Mouse (Mus musculus): ENCODE measurements around the gene Rbm20. TPM values are rescaled to one million over a fixed set of nuclear protein-coding genes. Genes with fewer than 3 reads are reported as not detected.

The Rbm20 gene
- total and polyA plus RNA-seq, 3 experiments = 0.36 to 2.6 (median 2.3) TPM

DNA sequence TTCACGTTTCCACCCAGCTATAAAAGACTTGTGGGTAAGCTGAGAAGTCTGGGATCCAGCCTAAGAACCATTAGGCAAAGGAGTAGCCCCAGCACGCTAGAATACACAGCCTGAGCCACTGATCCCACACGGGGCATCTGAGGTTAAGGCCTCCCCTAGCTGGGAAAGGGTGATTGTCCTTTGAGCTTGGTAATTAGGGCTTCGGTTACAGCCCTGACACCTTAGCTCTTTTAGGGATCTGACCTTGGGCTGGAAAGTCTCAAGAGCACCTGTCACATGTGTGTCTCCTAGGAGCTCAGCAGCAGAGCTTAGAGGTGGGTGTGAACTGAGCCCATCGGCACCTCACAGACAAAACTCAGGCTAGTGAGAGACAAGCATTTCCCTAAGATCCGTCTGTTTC is 146.7 kb downstream of the Rbm20 start:
- H3K4me1 ChIP-seq (ENCODE audit: insufficient read depth, low read depth, low read length) = peaks cover 50% of the 10 kb centered on the region
- no peaks in the 10 kb centered on the region for H3K9me3 ChIP-seq (replicated peaks)
- DNase-seq (ENCODE audit: low spot score) = no peak
- TF ChIP-seq GATA1 (IDR thresholded peaks at IDR 0.05; ENCODE audit: borderline replicate concordance, low read length) = no peak
- no peak for TF ChIP-seq GATA2 (IDR thresholded peaks at IDR 0.05; ENCODE audit: borderline replicate concordance, low read depth, low read length)
- TF ChIP-seq CTCF (IDR thresholded peaks at IDR 0.05; ENCODE audit: low read depth, low read length) = no peak
- no peak for TF ChIP-seq POLR2AphosphoS5 (IDR thresholded peaks at IDR 0.05; ENCODE audit: insufficient replicate concordance, low read depth, low read length)
- no peak for TF ChIP-seq TAL1 (conservative IDR thresholded peaks at IDR 0.05; ENCODE audit: low read depth, low read length)
- no peak for ATAC-seq (ENCODE audit: extremely low read depth, insufficient number of reproducible peaks, low FRiP score, poor library complexity, severe bottlenecking)
- H3K4me3 ChIP-seq (ENCODE audit: low read depth, low read length) = no peak overlapping the region
- H3K36me3 ChIP-seq (replicated peaks) = no peaks in the 10 kb centered on the region
- no peaks in the 10 kb centered on the region for H3K27me3 ChIP-seq (ENCODE audit: insufficient read depth, low read length)

DNA sequence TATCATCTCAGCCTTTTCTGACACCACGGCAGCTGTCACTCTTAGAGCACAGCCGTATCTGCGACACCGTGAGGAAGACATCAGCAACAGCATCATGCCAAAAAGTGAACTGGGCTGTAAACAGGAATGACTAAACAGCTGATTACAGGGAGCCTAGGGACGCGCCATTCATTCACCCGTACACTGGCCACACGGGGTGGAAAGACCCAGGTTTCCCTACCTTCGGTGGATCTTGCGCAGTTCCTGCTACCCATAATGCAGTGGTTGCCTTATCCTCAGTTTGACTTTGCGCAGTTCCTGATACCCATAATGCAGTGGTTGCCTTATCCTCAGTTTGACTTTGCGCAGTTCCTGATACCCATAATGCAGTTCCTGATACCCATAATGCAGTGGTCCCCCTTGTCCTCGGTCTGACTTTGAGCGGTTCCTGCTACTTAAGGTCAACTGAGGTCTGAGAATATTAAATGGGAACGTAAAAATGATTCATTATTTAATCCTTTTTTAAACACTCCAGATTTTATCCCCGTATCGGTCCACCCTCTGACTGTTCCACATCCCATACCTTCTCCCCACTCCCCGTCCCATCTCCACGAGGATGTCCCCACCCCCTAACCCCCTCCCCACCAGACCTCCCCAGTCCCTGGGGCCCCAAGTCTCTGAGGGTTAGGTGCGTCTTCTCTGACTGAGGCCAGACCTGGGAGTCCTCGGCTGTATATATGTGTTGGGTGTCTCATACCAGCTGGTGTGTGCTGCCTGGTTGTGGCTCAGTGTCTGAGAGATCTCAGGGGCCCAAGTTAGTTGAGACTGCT is 148.0 kb downstream of the Rbm20 start:
- no peak for TF ChIP-seq CTCF (IDR thresholded peaks at IDR 0.05; ENCODE audit: low read depth, low read length)
- TF ChIP-seq POLR2AphosphoS5 (IDR thresholded peaks at IDR 0.05; ENCODE audit: insufficient replicate concordance, low read depth, low read length) = no peak
- TF ChIP-seq TAL1 (conservative IDR thresholded peaks at IDR 0.05; ENCODE audit: low read depth, low read length) = no peak
- TF ChIP-seq GATA1 (IDR thresholded peaks at IDR 0.05; ENCODE audit: borderline replicate concordance, low read length) = no peak
- no peak for TF ChIP-seq GATA2 (IDR thresholded peaks at IDR 0.05; ENCODE audit: borderline replicate concordance, low read depth, low read length)
- H3K27me3 ChIP-seq (ENCODE audit: insufficient read depth, low read length) = no peaks in the 10 kb centered on the region
- H3K4me3 ChIP-seq (ENCODE audit: low read depth, low read length) = no peak overlapping the region
- H3K4me1 ChIP-seq (ENCODE audit: insufficient read depth, low read depth, low read length) = peaks cover 44% of the 10 kb centered on the region
- ATAC-seq (ENCODE audit: extremely low read depth, insufficient number of reproducible peaks, low FRiP score, poor library complexity, severe bottlenecking) (no peak), DNase-seq (ENCODE audit: low spot score) (no peak)
- H3K9me3 ChIP-seq (replicated peaks) = no peaks in the 10 kb centered on the region
- no peaks in the 10 kb centered on the region for H3K36me3 ChIP-seq (replicated peaks)

DNA sequence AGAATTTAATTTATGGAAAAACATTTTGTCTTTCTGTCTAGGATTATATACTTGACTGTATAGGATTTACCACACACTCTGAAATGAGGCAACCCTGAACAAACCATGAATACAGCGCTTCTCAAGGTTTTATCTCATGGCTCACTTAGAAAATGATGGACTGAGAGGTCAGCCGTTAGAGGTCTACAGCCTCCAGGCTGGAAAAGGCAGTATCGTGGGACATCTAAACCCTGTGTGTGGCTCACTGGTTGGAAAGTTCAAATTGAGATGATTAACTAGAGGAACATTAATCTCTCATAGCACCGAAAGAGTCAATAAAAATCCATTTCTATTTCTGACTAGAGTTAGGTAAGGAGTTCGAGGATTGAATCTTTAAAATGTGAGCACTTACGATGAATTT is 152.9 kb downstream of the Rbm20 start:
- ATAC-seq (ENCODE audit: extremely low read depth, insufficient number of reproducible peaks, low FRiP score, poor library complexity, severe bottlenecking) (no peak), DNase-seq (ENCODE audit: low spot score) (no peak)
- Histone ChIP-seq H3K9me3 (replicated peaks) (no peaks in the 10 kb centered on the region), H3K4me1 (ENCODE audit: insufficient read depth, low read depth, low read length) (peaks cover 27% of the 10 kb centered on the region), H3K36me3 (replicated peaks) (no peaks in the 10 kb centered on the region), H3K27me3 (ENCODE audit: insufficient read depth, low read length) (no peaks in the 10 kb centered on the region), H3K4me3 (ENCODE audit: low read depth, low read length) (no peak overlapping the region; the same call in 1 of the 2 replicates)
- no peak for TF ChIP-seq POLR2AphosphoS5 (IDR thresholded peaks at IDR 0.05; ENCODE audit: insufficient replicate concordance, low read depth, low read length)
- no peak for TF ChIP-seq CTCF (IDR thresholded peaks at IDR 0.05; ENCODE audit: low read depth, low read length)

- Histone ChIP-seq H3K9me3 (replicated peaks) (no peaks in the 10 kb centered on the region), H3K36me3 (replicated peaks) (no peaks in the 10 kb centered on the region), H3K27me3 (ENCODE audit: insufficient read depth, low read length) (no peaks in the 10 kb centered on the region), H3K4me3 (ENCODE audit: low read depth, low read length) (peak overlapping the region; percentile 63; the same call in 1 of the 2 replicates), H3K4me1 (ENCODE audit: insufficient read depth, low read depth, low read length) (peaks cover 27% of the 10 kb centered on the region)
- peak; percentile 83 for ATAC-seq (ENCODE audit: extremely low read depth, insufficient number of reproducible peaks, low FRiP score, poor library complexity, severe bottlenecking)
- TF ChIP-seq GATA1 (IDR thresholded peaks at IDR 0.05; ENCODE audit: borderline replicate concordance, low read length) (no peak), TAL1 (conservative IDR thresholded peaks at IDR 0.05; ENCODE audit: low read depth, low read length) (peak; percentile 61)
- DNase-seq (ENCODE audit: low spot score) = peak; percentile 59
Observed at GRCm38 (mm10) chr19:53830407-53831163, 153.5 kb downstream of the Rbm20 start.

GRCm38 (mm10) chr19:53831164-53831448 is 154.0 kb downstream of the Rbm20 start:
- ATAC-seq (ENCODE audit: extremely low read depth, insufficient number of reproducible peaks, low FRiP score, poor library complexity, severe bottlenecking) (no peak), DNase-seq (ENCODE audit: low spot score) (no peak)
- Histone ChIP-seq H3K4me1 (ENCODE audit: insufficient read depth, low read depth, low read length) (peaks cover 30% of the 10 kb centered on the region), H3K9me3 (replicated peaks) (no peaks in the 10 kb centered on the region), H3K4me3 (ENCODE audit: low read depth, low read length) (peak overlapping the region; percentile 63; the same call in 1 of the 2 replicates), H3K36me3 (replicated peaks) (no peaks in the 10 kb centered on the region), H3K27me3 (ENCODE audit: insufficient read depth, low read length) (no peaks in the 10 kb centered on the region)
- no peak for TF ChIP-seq TAL1 (conservative IDR thresholded peaks at IDR 0.05; ENCODE audit: low read depth, low read length)
- TF ChIP-seq POLR2AphosphoS5 (IDR thresholded peaks at IDR 0.05; ENCODE audit: insufficient replicate concordance, low read depth, low read length) = no peak
- TF ChIP-seq GATA2 (IDR thresholded peaks at IDR 0.05; ENCODE audit: borderline replicate concordance, low read depth, low read length) = no peak
- no peak for TF ChIP-seq CTCF (IDR thresholded peaks at IDR 0.05; ENCODE audit: low read depth, low read length)
- no peak for TF ChIP-seq GATA1 (IDR thresholded peaks at IDR 0.05; ENCODE audit: borderline replicate concordance, low read length)

DNA sequence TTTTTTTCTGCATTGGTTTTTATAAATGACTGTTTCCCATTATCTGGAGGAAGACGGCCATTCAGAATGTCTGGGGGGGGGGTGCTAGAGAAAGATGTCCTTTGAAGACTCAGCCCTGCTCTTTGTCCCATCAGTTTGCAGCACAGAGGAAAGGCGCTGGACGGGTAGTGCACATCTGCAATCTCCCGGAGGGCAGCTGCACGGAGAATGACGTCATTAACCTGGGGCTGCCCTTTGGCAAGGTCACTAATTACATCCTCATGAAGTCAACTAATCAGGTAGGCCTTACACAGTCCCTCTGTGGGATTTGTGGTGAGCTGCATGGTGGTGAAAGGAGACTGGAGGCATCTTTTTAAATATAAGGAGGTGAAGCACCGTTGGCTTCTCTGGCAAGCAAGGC is 155.4 kb downstream of the Rbm20 start:
- no peak for DNase-seq (ENCODE audit: low spot score)

More for the DNA sequence above, 155.4 kb downstream of the Rbm20 start:
- Histone ChIP-seq H3K4me3 (ENCODE audit: low read depth, low read length) (no peak overlapping the region), H3K36me3 (replicated peaks) (no peaks in the 10 kb centered on the region), H3K4me1 (ENCODE audit: insufficient read depth, low read depth, low read length) (peaks cover 45% of the 10 kb centered on the region), H3K27me3 (ENCODE audit: insufficient read depth, low read length) (no peaks in the 10 kb centered on the region), H3K9me3 (replicated peaks) (no peaks in the 10 kb centered on the region)
- ATAC-seq (ENCODE audit: extremely low read depth, insufficient number of reproducible peaks, low FRiP score, poor library complexity, severe bottlenecking) = no peak
- no peak for TF ChIP-seq GATA2 (IDR thresholded peaks at IDR 0.05; ENCODE audit: borderline replicate concordance, low read depth, low read length)
- TF ChIP-seq CTCF (IDR thresholded peaks at IDR 0.05; ENCODE audit: low read depth, low read length) = no peak
- TF ChIP-seq TAL1 (conservative IDR thresholded peaks at IDR 0.05; ENCODE audit: low read depth, low read length) = no peak
- TF ChIP-seq GATA1 (IDR thresholded peaks at IDR 0.05; ENCODE audit: borderline replicate concordance, low read length) = no peak
- TF ChIP-seq POLR2AphosphoS5 (IDR thresholded peaks at IDR 0.05; ENCODE audit: insufficient replicate concordance, low read depth, low read length) = no peak

Data from G1E (cell line).